Mouse (Mus musculus) heart, adult 2 months (tissue): ENCODE measurements around the gene Tap1.

Experiments
- CTCF ChIP-seq: fragments of 200-600 bp; IDR thresholded peaks from 2 replicates; pipeline ENCODE4 v1.8.1; 2022; ENCODE audit warnings: antibody characterized with exemption, mild to moderate bottlenecking, moderate library complexity
- EP300 ChIP-seq: fragments of 200-500 bp; IDR thresholded peaks from 2 replicates; pipeline ENCODE4 v1.6.1; 2011; ENCODE audit warnings: low read depth, low read length, control low read depth; ENCODE audit not compliant: insufficient read depth
- POLR2A ChIP-seq: fragments of 200-500 bp; IDR thresholded peaks from 2 replicates; pipeline ENCODE4 v1.6.1; 2011; ENCODE audit warnings: mild to moderate bottlenecking, low read depth, low read length, control low read depth; ENCODE audit not compliant: insufficient read depth

- TF ChIP-seq POLR2A (no peak), CTCF (no peak), EP300 (no peak)
Measured at GRCm38 (mm10) chr17:34179019-34179418, 8.3 kb upstream of the Tap1 start.
